Mouse (Mus musculus): ENCODE measurements around the gene Eml4. TPM values are rescaled to one million over a fixed set of nuclear protein-coding genes. Genes with fewer than 3 reads are reported as not detected.

Eml4 gene
- polyA plus RNA-seq, 1 experiment: 22.1 TPM

DNA sequence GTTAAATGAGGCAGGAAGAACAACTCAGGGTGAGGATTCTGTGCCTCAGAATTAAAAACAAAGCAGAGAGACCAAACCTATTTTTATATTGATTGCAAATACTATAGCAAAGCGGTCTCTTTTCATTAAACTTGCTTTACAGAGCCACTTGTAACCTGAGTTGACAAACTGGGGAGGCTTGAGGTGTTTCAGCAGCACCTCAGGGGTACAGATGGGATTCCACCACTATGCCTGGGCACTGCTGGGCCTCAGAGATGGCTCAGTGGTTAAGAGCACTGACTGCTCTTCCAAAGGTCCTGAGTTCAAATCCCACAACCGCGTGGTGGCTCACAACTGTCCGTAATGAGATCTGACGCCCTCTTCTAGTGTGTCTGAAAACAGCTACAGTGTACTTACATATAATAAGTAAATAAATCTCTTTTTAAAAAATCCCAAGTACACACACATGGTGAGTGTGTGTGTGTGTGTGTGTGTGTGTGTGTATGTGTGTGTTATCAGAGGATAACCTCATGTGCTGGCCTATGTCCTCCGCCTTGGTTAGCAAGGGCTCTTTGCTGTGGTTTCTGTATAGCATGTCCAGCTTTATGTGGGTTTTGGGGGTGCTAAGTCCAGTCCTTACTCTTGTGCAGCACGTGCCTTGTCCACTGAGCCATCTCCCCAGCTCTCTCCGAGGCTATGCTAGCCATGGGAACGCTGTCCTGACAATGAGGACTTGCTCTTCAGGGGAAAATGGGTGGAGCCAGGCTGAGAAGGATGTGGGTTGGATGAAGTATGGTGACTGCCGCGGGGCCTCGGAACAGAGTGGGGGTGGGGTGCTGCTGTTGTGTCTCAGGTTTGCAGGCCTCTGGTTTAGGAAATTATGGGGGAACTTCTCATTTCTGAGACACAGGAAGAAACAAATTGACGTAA lies 176.1 kb downstream of the Eml4 start:
- no peak overlapping the region for H3K27ac ChIP-seq (ENCODE audit: insufficient read depth, low read length)
- no peaks in the 10 kb centered on the region; the same call in 1 of the 2 replicates for H3K4me1 ChIP-seq (ENCODE audit: control insufficient read depth, insufficient read depth, low read length)
- H3K4me3 ChIP-seq (ENCODE audit: insufficient read depth, low read length): no peak overlapping the region
- TF ChIP-seq CTCF (IDR thresholded peaks at IDR 0.05; ENCODE audit: extremely low read depth, insufficient read depth, low read length): no peak
- TF ChIP-seq POLR2A (IDR thresholded peaks at IDR 0.05; ENCODE audit: extremely low read depth, insufficient read depth, low read length): no peak

DNA sequence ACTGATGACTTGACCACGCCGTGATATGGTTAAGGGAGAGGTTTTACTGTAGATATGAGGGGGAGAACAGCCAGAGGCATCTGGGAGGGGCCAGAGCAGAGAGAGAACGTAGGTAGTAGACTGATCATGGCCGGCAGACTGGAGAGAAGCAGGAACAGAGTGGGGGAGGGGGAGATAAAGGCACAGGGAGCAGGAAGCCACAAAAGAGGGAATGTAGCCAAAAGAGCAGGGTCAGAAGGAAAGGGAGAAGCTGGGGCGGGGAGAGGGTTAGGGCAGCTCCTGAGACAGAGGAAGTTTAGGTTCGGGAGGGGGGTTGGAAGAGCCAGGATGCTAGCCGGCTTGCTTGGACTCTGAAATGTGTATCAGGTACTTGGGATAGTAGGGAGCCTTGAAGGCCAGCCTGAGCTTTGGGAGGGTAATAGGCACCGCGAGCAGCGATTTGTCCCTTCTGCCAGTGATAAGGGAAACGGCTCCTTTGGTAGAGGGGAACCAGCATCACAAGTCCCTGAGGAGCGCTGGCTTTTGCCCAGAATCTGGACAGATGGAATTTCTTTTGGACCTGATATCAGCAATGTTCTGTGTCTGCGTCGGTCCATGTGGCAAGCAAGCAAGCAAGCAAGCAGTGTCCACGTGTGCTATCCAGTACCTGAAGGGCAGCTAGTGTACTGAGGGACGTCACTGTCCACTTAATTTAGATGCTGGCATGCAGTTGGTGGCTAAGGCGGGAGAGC lies 177.1 kb downstream of the Eml4 start:
- Histone ChIP-seq H3K4me3 (ENCODE audit: insufficient read depth, low read length) (no peak overlapping the region), H3K4me1 (ENCODE audit: control insufficient read depth, insufficient read depth, low read length) (no peaks in the 10 kb centered on the region; the same call in 1 of the 2 replicates), H3K27ac (ENCODE audit: insufficient read depth, low read length) (no peak overlapping the region)
- TF ChIP-seq CTCF (IDR thresholded peaks at IDR 0.05; ENCODE audit: extremely low read depth, insufficient read depth, low read length) (no peak), POLR2A (IDR thresholded peaks at IDR 0.05; ENCODE audit: extremely low read depth, insufficient read depth, low read length) (no peak)

Other genes with a start within 250 kb of the Eml4 start
- gene Pkdcc, start 135.6 kb upstream of the Eml4 start, polyA plus RNA-seq (2012; rRNA removed): 19.2 and 21.8 TPM in 2 replicates
- gene Cox7a2l, start 166.4 kb downstream of the Eml4 start, polyA plus RNA-seq (2012; rRNA removed): 289 and 306 TPM in 2 replicates

Measured in cortical plate, adult 2 months (tissue).